Mouse (Mus musculus): ENCODE data around the gene Spock1.

Gene Spock1

GRCm38 (mm10) chr13:57865029-57865428 lies 43.1 kb downstream of the Spock1 start:
- no peak for DNase-seq (ENCODE audit: extremely low read depth, low read depth)

GRCm38 (mm10) chr13:57858491-57858890 lies 49.6 kb downstream of the Spock1 start:
- DNase-seq (ENCODE audit: extremely low read depth, low read depth) = no peak

GRCm38 (mm10) chr13:57857016-57857415 lies 51.1 kb downstream of the Spock1 start:
- no peak for DNase-seq (ENCODE audit: extremely low read depth, low read depth)

- no peak for DNase-seq (ENCODE audit: extremely low read depth, low read depth)
Observed at GRCm38 (mm10) chr13:57856311-57856853, 51.8 kb downstream of the Spock1 start.

DNA sequence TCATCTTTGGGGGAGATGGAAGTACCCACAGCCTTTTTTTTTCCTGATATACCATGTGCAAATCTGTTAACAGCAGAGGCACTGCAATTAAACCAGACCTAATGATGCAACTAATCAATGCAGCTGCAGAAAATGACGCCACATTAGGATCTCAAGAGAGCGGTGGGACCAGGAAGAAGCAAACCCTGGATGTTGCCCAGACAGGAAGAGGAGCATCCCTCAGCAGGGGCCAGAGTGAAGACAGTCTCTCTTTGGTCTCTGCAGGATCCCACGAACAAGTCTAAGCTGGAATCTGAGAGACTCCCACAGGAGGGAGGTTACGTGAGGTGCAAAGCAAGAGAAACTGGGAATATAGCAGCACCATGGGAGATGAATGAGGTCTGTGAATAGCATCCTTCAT lies 52.4 kb downstream of the Spock1 start:
- DNase-seq (ENCODE audit: extremely low read depth, low read depth) = no peak

DNA sequence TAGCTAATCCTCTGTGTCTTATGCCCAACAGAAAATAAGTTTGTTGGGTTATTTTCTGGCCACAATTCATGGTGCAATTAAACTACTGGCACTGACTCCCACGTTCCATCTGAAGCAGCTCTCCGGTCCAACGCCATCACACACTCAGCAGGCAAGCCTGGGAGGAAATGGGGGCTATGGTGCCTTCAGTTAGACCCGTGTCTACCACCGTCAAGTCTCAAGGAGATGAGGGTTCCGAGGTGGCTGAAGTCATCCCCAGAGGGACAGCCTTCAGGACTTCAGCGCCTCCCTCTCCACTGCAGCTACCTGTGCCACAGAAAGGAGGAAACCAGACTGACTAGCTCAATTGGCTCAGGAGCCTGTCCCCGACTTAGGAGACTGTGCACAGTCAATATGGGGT lies 53.7 kb downstream of the Spock1 start:
- no peak for DNase-seq (ENCODE audit: extremely low read depth, low read depth)

- no peak for DNase-seq (ENCODE audit: extremely low read depth, low read depth)
Observed at GRCm38 (mm10) chr13:57853621-57854020, 54.5 kb downstream of the Spock1 start.

DNA sequence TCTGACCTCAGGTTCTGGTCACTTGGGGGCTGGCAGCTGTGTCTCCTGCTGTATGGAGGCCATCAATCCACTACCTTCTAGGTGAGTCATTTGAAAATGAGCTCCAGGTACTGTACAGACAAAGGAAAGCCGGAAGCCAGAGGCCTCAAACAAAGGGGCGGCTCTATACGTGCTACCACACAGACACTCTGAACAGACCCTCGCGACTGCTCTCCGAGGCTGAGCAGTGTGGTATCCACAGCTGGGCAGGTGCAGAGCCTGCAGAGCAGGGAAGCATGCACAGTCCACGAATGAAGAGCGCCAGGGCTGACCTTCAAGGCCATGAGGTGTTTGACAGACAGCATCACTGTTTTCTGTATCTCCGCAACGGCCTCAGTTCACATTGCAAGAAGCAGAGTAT lies 55.0 kb downstream of the Spock1 start:
- DNase-seq (ENCODE audit: extremely low read depth, low read depth) = no peak

- DNase-seq (ENCODE audit: extremely low read depth, low read depth) = no peak
Observed at GRCm38 (mm10) chr13:57848931-57849330, 59.2 kb downstream of the Spock1 start.

DNA sequence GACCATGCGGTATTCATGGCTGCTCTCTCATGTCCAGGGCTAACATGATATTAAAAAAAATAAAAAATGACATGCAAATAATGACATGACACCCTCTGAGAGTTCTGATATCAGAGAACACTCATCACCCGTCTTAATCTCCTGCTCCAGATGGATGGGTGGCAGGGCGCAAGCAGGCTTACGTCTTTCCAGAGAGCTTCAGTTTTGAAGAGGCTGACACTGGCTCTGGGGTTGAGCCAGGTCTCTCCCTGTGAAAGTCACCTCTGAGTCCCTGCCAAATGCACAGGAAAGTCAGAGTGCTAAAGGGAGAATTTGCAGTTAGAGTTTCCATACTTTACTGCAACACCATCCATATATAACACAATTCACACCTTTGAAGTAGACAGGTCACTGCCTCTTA lies 61.0 kb downstream of the Spock1 start:
- DNase-seq (ENCODE audit: extremely low read depth, low read depth) = no peak

GRCm38 (mm10) chr13:57846468-57846867 lies 61.7 kb downstream of the Spock1 start:
- DNase-seq (ENCODE audit: extremely low read depth, low read depth) = no peak

DNA sequence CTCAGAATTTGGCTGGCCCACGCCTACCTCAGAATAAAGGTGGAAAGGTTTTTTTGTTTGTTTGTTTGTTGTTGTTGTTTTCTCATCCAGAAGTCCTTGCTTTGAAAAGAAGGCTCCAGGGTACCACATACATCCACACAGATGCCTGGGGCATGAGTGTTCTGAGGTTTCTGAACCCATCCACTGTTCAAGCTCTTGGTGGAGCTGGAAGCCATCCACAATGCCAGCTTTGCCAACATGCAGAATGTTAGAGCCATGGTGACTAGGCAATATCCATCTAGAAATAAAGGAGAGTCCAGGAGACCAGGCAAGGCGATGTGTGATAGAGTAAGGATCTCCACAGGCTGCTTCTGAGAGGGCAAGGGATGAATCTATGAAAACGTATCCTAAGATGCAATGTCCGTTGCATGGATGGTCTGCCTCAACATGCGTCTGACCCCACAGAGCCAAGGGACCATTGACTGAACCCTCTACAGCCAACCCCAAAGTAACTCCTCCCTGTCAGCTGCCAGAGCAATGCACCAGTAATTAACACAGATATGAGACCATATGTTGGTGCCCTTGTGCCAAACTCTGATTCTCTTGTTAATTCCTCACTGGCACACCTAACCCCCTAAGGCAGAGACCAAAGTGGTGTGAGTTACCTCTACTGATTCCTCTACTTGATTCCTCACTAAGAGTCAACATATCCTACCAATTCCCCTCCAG lies 66.8 kb downstream of the Spock1 start:
- DNase-seq (ENCODE audit: extremely low read depth, low read depth) = no peak

DNA sequence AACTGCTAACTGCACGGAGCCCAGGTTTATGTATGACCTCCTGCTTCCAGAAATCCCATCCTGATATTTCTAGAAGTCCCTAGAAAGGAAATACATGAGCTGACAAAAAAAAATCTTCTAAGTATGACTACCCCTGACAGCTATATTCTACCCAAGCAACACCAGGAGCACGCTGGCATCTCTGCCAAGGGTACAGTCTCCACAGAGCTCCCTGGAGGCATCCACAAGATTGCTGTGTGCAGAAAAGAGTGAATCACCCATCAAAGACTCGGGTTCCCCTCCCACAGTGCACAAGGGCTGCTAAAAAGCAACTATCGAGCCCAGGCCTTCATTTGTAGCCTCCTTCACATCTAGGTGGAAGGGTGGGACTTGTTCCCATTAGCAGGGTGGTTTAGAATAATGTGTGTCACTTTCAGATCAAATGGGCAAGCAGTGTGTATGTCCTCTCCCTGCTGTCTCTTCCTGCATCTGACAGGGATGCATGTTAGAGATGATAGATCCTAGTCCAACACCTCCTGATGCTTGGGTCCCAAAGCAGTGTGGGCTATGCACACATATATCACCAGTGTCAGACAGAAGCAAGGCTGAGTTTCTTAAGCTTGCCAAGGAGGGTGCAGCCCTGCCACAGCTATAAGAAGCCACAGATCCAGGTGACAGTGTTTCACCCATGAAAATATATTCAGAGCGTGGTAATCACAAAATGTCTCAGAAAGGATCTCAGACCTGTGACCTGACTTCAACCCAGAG lies 70.3 kb downstream of the Spock1 start:
- DNase-seq (ENCODE audit: extremely low read depth, low read depth) = no peak

DNA sequence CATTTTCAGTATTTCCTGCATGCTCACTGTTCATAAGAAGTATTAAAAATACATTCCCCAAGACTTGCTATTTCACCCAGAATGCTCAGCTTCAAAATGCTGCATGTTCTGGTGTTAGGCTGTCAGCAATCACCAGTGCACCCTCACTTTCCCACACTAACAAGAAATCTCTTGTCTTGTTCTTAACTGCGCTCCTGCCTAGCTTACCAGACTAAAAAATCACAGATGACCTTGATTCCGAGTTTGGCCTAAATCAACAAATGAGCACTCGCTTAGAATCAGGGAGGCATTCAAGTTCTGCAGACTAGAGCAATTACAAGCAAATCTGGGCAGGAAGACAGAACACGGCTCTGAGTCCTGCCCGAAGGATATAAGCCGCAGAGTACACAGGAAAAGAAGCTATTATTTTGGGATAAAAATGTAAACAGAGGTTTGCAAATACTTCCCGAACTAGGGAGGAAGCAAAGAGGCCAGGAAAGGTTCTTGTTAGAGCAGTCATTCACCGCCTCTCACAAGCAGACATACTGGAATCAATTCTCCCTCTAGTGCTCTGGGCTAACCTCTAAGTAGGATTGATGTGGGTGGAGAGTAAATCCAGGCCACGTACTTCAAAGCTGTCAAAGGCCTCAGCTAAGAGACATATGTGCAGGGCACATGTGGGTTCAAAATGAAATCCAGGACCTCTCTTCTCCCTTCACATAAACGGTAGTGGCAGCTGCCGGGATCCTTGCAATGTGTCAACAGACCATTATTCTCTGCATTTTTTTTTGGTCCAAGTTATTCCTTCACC lies 76.6 kb downstream of the Spock1 start:
- DNase-seq (ENCODE audit: extremely low read depth, low read depth) = no peak

GRCm38 (mm10) chr13:57830896-57831295 lies 77.2 kb downstream of the Spock1 start:
- DNase-seq (ENCODE audit: extremely low read depth, low read depth) = no peak

DNA sequence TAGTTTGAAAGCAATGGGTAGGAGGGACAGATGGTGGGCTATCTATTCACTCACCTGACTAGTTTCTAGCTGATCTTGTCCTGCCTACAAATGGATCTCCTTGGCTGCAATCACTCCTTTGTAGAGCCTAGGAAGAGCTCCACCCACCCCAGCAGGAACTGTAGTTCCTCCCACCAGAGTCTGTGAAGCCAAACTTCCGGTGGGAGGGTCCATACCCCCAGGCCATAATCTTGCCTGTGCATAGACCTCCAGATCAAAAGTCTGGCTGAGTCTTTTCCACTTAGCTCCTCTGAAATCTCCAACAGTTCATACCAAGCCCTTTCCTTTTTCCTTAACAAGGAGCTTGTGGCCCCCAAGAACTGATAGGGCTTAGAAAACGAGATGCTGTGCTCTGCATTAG lies 78.0 kb downstream of the Spock1 start:
- no peak for DNase-seq (ENCODE audit: extremely low read depth, low read depth)

- DNase-seq (ENCODE audit: extremely low read depth, low read depth) = no peak
Observed at GRCm38 (mm10) chr13:57816276-57816675, 91.9 kb downstream of the Spock1 start.

GRCm38 (mm10) chr13:57812643-57813042 lies 95.5 kb downstream of the Spock1 start:
- DNase-seq (ENCODE audit: extremely low read depth, low read depth) = no peak

DNA sequence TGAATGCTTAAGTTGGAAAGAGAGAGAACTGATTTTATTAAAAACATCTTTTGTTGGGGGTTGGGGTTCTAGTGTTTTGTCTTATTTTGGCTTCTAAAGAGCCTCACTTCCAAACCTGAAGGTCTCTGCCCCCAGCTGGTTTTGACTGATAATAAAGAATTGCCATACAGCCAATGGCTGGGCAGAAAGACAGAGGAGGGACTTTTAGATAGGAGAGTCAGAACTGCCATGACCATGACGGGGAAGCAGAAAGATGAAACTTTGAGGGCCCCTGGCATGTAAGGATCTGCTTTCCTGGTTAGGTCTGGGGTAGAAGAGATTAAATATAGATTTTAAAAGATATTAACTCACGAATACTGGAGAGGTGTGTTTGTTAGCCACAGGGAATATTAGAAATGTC lies 96.9 kb downstream of the Spock1 start:
- DNase-seq (ENCODE audit: extremely low read depth, low read depth) = no peak

- no peak for DNase-seq (ENCODE audit: extremely low read depth, low read depth)
Observed at GRCm38 (mm10) chr13:57810816-57811215, 97.3 kb downstream of the Spock1 start.

DNA sequence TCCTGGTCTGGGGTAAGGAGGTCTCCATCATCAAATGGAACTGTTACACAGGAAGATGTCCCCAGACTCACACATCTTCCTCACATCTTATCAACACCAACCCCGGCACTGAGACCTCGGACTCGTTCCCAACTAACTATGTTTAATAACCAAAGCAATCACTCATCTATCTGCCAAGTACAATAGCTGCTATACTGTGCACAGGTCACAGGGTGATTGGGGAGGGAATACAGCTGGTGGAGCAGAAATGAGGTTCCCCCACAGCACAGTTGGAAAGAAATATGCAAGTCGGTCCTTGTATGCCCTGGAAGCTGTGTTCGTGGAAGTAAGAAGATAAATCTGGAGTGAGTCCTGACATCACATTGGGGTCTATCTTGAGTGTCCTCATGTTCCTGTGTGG lies 98.0 kb downstream of the Spock1 start:
- no peak for DNase-seq (ENCODE audit: extremely low read depth, low read depth)

- DNase-seq (ENCODE audit: extremely low read depth, low read depth) = no peak
Observed at GRCm38 (mm10) chr13:57809603-57810002, 98.5 kb downstream of the Spock1 start.

All from MEL-GATA-1-ER (cell line).